Mouse (Mus musculus): ENCODE measurements around the gene Gnaq.

Gnaq gene

DNA sequence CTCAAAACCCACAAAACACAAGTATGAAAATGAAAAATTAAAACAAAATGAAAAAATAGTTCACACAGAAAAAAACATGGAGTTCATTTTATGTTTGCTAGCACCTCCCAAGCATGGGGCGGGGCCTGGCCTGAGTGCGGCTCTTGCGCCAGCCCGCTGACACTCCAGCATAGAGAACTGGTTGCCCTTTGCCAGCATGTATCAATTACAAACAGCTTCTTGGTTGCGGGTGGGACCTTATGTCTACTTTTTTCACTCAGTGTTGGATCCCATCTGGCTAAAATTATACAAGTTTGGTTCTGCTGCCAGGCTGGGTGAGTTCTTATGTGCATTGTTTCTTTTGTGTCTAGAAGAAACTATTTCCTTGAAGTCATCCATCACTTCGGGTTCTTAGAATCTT is 14.8 kb downstream of the Gnaq start:
- CTCF ChIA-PET: no interaction called here

DNA sequence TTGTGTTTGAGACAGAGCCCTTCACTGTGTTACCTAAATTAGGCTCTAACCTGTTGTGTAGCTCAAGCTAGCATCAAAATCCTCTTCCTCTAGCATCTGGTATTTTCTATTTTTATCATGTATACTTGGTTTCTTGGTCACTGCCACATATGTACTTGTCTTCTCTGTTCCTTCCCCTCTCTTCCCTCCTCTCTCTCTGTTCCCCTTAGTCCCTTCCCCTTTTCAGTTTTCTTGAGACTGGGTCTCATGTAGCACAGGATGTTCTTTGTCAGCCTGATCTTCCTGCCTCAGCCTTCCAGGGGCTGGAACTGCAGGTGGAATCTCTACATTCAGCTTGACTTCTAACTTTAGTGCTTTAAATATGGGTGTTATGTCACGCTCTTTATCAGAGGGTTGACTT is 16.5 kb downstream of the Gnaq start:
- CTCF ChIA-PET: no interaction called here

GRCm38 (mm10) chr19:16150328-16150727 is 17.7 kb downstream of the Gnaq start:
- CTCF ChIA-PET: no interaction called here

- CTCF ChIA-PET: no interaction called here
Observed at GRCm38 (mm10) chr19:16153851-16154250, 21.2 kb downstream of the Gnaq start.

DNA sequence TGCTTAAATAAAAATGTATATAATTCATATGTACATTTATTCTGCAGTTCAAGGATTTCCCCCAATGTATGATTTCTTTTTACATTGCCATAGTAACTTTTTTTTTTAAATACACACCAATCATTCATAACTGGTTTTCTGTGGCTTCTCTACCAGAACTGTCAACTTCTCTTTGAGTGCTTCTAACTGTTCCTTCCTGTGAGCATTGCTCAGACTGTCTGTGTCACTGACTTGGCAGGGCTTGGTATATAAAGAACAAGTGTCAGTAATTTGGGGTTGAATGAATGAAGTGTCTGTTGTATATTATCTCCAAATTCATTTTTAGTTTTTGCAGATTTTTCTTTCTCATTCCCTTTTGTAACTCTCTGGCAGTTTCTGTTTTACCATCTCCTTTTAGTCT is 21.8 kb downstream of the Gnaq start:
- CTCF ChIA-PET: no interaction called here

DNA sequence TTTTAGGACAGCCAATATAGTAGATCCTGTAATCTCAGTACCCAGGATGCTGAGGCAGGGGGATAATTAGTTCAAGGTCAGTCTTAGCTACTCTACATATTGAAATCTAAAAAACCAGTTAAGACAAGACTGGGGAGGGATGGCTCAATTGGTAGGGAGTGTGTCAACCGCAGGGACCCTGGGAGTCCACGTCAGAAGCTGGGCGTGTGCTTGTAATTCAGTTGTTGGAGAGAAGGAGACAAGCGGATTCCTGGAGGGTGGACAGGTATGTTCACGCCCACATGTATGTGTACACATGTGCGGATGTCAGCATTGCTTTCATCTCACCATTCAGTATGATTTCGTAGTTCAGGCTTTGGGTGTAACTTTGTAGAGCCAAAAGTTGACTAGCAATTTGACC is 24.5 kb downstream of the Gnaq start:
- CTCF ChIA-PET: no interaction called here

GRCm38 (mm10) chr19:16160759-16161158 is 28.1 kb downstream of the Gnaq start:
- CTCF ChIA-PET: interaction anchor here (0.6 kb wide), 1 partner anchor 1083 kb away, joined by 4 read pairs; no protein-coding TSS in a partner anchor

DNA sequence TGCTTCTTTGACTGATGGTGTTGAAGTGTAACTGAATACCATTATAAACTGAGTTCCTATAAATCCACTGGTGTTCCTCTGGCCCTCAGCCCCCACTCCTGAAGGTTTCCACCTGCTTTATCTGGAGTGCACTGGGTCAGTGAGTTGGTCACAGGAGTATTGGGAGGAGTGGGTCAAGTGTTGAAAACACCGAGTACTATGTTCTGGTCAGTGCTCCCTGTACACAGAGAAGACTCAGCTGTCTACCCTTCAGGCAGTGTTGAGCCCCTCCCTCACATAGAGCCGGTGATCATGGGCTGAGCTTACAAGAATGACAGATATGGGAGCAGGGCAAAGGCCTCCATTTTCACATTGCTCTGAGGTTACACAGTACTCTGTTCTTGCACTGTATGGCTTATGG is 28.6 kb downstream of the Gnaq start:
- CTCF ChIA-PET: interaction anchor here (0.6 kb wide), 1 partner anchor 1084 kb away, joined by 4 read pairs; no protein-coding TSS in a partner anchor

DNA sequence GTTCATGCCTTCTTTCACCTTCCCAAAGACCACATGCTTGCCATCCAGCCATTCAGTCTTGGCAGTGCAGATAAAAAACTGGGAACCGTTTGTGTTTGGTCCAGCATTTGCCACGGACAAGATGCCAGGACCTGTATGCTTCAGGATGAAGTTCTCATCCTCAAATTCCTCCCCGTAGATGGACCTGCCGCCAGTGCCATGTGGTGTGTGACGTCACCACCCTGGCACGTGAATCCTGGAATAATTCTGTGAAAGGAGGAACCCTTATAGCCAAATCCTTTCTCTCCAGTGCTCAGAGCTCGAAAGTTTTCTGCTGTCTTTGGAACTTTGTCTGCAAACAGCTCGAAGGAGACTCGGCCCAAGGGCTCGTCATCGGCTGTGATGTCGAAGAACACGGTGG is 31.8 kb downstream of the Gnaq start:
- CTCF ChIA-PET: interaction anchor here (0.6 kb wide), 1 partner anchor 915 kb away, joined by 4 read pairs; no protein-coding TSS in a partner anchor

GRCm38 (mm10) chr19:16167185-16167584 is 34.6 kb downstream of the Gnaq start:
- CTCF ChIA-PET: interaction anchor here (0.6 kb wide), 1 partner anchor 12 kb away, joined by 3 read pairs; no protein-coding TSS in a partner anchor

GRCm38 (mm10) chr19:16168192-16168591 is 35.6 kb downstream of the Gnaq start:
- CTCF ChIA-PET: interaction anchor here (1.1 kb wide), 1 partner anchor 10 kb away, joined by 3 read pairs; no protein-coding TSS in a partner anchor

- CTCF ChIA-PET: interaction anchor here (1.1 kb wide), 1 partner anchor 9 kb away, joined by 3 read pairs; no protein-coding TSS in a partner anchor
Observed at GRCm38 (mm10) chr19:16168653-16169198, 36.1 kb downstream of the Gnaq start.

- CTCF ChIA-PET: no interaction called here
Observed at GRCm38 (mm10) chr19:16170724-16171123, 38.1 kb downstream of the Gnaq start.

GRCm38 (mm10) chr19:16173721-16174120 is 41.1 kb downstream of the Gnaq start:
- CTCF ChIA-PET: no interaction called here

GRCm38 (mm10) chr19:16176426-16176825 is 43.8 kb downstream of the Gnaq start:
- CTCF ChIA-PET: no interaction called here

GRCm38 (mm10) chr19:16177139-16177727 is 44.6 kb downstream of the Gnaq start:
- CTCF ChIA-PET: no interaction called here

DNA sequence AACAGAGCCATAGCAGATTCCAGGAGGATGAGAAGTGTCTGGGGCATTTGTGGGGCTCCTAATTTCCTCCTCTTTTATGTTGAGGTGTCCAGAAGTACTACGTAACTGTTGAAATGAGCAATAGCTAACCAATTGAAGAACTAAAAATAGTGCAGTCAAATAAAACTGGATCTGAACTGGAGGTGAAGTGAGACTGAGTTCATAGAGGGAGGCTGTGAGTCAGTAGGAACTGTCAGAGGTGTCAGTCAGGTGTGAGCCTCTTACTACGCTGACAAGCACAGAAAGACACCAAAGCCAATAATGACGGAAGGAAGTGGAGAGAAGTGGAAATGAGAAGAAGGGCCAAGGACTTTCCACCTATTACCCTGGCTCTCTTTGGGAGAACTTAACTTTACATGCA is 48.6 kb downstream of the Gnaq start:
- CTCF ChIA-PET: no interaction called here

DNA sequence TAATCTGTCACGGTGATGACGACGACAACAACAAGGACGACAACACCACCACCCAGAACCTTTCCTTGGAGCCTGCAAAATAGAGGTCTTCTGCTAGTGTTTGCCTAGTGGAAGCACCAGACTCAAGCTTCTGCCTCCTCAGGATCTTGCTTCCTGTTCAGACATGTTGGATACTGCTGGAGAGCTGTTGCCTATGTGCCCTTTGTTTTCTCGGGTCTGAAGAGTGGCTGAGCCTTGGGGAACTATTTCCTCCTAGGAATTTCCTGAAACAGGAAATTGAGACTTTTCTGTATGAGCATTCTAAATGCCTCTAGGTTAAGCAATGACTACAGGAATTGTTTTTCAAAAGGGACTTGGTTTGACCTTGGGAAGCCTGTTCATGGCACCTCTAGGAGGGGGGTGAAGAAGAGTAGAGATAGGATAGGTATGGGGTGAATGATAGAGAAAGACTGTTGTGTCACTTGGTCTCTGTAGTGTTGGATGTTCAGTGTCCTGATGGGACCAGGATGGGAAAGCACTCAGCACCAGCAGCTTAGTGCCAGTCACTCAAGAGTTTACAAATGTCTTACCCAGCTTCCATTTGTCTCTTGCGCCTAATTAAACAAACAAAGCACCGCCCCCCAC is 49.3 kb downstream of the Gnaq start:
- CTCF ChIA-PET: no interaction called here

GRCm38 (mm10) chr19:16183592-16184365 is 51.1 kb downstream of the Gnaq start:
- CTCF ChIA-PET: no interaction called here

DNA sequence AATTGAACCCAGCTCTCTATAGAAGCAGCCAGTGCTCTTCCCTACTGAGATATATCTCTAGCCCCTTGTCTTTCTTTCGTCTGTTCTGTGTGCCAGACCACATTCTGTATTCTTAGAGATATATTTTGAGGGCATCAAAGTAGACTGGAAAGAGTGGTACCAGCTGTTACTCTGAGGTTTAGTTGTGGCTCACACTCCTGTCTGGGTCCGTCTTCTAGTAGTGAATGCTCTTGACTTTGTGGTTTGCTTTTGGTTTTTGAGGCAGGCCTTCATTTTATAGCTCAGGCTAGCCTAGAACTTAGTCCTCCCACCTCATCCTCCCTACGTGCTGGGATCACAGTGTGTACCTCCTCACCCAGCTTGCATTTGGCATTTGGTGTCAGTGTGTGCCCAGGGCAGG is 54.4 kb downstream of the Gnaq start:
- CTCF ChIA-PET: no interaction called here

- CTCF ChIA-PET: no interaction called here
Observed at GRCm38 (mm10) chr19:16187952-16188351, 55.3 kb downstream of the Gnaq start.

- CTCF ChIA-PET: interaction anchor here (0.9 kb wide), 1 partner anchor 7 kb away, joined by 3 read pairs; no protein-coding TSS in a partner anchor
Observed at GRCm38 (mm10) chr19:16189066-16189765, 56.6 kb downstream of the Gnaq start.

All from spleen, embryonic (tissue).